9 mouse cellular contexts compared by ENCODE assay signal in the genomic region with DNA sequence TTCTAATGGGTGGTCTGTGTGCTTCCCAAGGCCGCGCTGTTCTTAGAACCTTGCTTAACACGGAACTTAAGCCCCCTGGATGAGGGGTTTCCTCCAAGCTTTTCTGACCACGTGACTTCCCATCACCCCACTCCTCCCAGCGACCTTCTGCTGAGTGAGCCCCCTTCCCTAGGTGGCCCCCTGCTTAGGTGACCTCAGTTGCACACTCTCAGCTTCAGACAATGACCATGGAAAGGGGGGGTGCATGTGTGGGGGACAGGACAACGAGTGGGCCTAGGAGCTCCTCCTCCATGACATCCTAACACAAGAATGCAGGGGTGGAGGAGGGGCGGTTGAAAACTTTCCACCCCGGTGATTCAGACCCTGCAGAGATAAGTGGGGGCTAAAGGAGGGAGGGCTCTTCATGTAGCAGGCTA. TPM values are rescaled to one million over a fixed set of nuclear protein-coding genes. Genes with fewer than 3 reads are reported as not detected.
DNase-seq lines count a peak whose midpoint lies in the region; ATAC-seq and TF ChIP-seq lines count a peak whose summit lies in the region.
"Had no signal": no experiment of that assay in that cellular context is flagged by ENCODE, and none has a peak within 500 bp of the region (broad histone marks: within the 10 kb centered on the region; RNA-seq: fewer than 3 reads in every experiment).

No protein-coding gene starts in this region.

- 8% methylated on average over 8 of the region's 8 CpGs for WGBS in forebrain, embryonic 11.5 days
- 10% methylated on average over 8 of the region's 8 CpGs for WGBS in forebrain, postnatal 0 days
- WGBS in liver, embryonic 11.5 days = 14% methylated on average over 8 of the region's 8 CpGs
- WGBS in small intestine, adult 2 months = 59% methylated on average over 8 of the region's 8 CpGs

- no peak overlapping the region; the same call in 1 of the 2 replicates for H3K9ac ChIP-seq in forebrain, embryonic 11.5 days (ENCODE audit: low read length)
- no peak overlapping the region for H3K9ac ChIP-seq in forebrain, postnatal 0 days
- H3K9ac ChIP-seq in liver, embryonic 11.5 days (ENCODE audit: low read depth, low read length) = no peak overlapping the region
- H3K9ac ChIP-seq: hindbrain, embryonic 15.5 days had no signal

- H3K4me2 ChIP-seq in forebrain, embryonic 11.5 days (ENCODE audit: low read depth, low read length, severe bottlenecking) = peak overlapping the region; percentile 19; the same call in 1 of the 2 replicates
- no peak overlapping the region for H3K4me2 ChIP-seq in forebrain, postnatal 0 days (ENCODE audit: low read depth)
- H3K4me2 ChIP-seq in liver, embryonic 11.5 days = peak overlapping the region; percentile 1
- H3K4me2 ChIP-seq: hindbrain, embryonic 15.5 days had no signal

- H3K4me1 ChIP-seq in forebrain, embryonic 11.5 days (replicated peaks; ENCODE audit: control insufficient read depth, insufficient read depth, low read length) = peaks cover 22% of the 10 kb centered on the region
- no peaks in the 10 kb centered on the region for H3K4me1 ChIP-seq in forebrain, postnatal 0 days (ENCODE audit: insufficient read depth)
- H3K4me1 ChIP-seq in liver, embryonic 11.5 days (replicated peaks; ENCODE audit: control insufficient read depth, insufficient read depth, low read length) = peaks cover 62% of the 10 kb centered on the region
- H3K4me1 ChIP-seq in small intestine, adult 2 months (ENCODE audit: control insufficient read depth, insufficient read depth, insufficient read length, low read length) = peaks cover 51% of the 10 kb centered on the region

- TF ChIP-seq CTCF in forebrain, postnatal 0 days (IDR thresholded peaks at IDR 0.05; ENCODE audit: low read depth) = no peak
- no peak for TF ChIP-seq CTCF in small intestine, adult 2 months (IDR thresholded peaks at IDR 0.05; ENCODE audit: extremely low read depth, insufficient read length, insufficient replicate concordance, low read depth, low read length)

- no peaks in the 10 kb centered on the region for H3K27me3 ChIP-seq in forebrain, embryonic 11.5 days (ENCODE audit: control insufficient read depth, insufficient read depth, low read length)
- no peaks in the 10 kb centered on the region for H3K27me3 ChIP-seq in forebrain, postnatal 0 days (ENCODE audit: insufficient read depth, low read length)
- H3K27me3 ChIP-seq in liver, embryonic 11.5 days (replicated peaks; ENCODE audit: control insufficient read depth, insufficient read depth, low read length) = no peaks in the 10 kb centered on the region; the same call in 1 of the 2 replicates
- H3K27me3 ChIP-seq in small intestine, adult 2 months (ENCODE audit: control insufficient read depth, insufficient read depth, low read length) = no peaks in the 10 kb centered on the region
- H3K27me3 ChIP-seq: hindbrain, embryonic 15.5 days had no signal

- intact Hi-C loops in heart, postnatal 14 days (cut with DNase I) = no loop called here

- peak; percentile 76 for DNase-seq in forebrain, embryonic 11.5 days (ENCODE audit: low spot score)
- no peak for DNase-seq in forebrain, postnatal 0 days
- DNase-seq in brain, adult 2 months (ENCODE audit: low read depth, low spot score) = peak; percentile 9
- peak; percentile 68 to 76 for DNase-seq in heart, postnatal 14 days
- DNase-seq in liver, embryonic 11.5 days (ENCODE audit: low spot score) = peak; percentile 69
- DNase-seq in layer of hippocampus, postnatal 10 days (ENCODE audit: low spot score in 2 of 2) = no peak
- DNase-seq in left cerebral cortex, adult 11 months (ENCODE audit: low spot score) = no peak

- H3K4me3 ChIP-seq in forebrain, embryonic 11.5 days (ENCODE audit: low read depth, low read length) = no peak overlapping the region
- H3K4me3 ChIP-seq in forebrain, postnatal 0 days (ENCODE audit: low read depth, low read length) = no peak overlapping the region
- H3K4me3 ChIP-seq in liver, embryonic 11.5 days (ENCODE audit: low read depth, low read length) = no peak overlapping the region
- H3K4me3 ChIP-seq in small intestine, adult 2 months (ENCODE audit: low read depth, low read length) = no peak overlapping the region
- H3K4me3 ChIP-seq: hindbrain, embryonic 15.5 days had no signal

- ATAC-seq in forebrain, embryonic 11.5 days (replicated peaks; ENCODE audit: low FRiP score) = peak; percentile 52
- ATAC-seq in forebrain, postnatal 0 days = no peak
- no peak for ATAC-seq in liver, embryonic 11.5 days (replicated peaks; ENCODE audit: low FRiP score)

- H3K36me3 ChIP-seq in forebrain, embryonic 11.5 days (ENCODE audit: control insufficient read depth, insufficient read depth, low read length) = no peaks in the 10 kb centered on the region
- no peaks in the 10 kb centered on the region for H3K36me3 ChIP-seq in forebrain, postnatal 0 days (ENCODE audit: insufficient read depth)
- H3K36me3 ChIP-seq in liver, embryonic 11.5 days (ENCODE audit: control insufficient read depth, insufficient read depth, low read length) = peaks cover 4% of the 10 kb centered on the region; the same call in 1 of the 2 replicates
- H3K36me3 ChIP-seq in small intestine, adult 2 months (ENCODE audit: control insufficient read depth, insufficient read depth, low read length) = peaks cover 48% of the 10 kb centered on the region
- H3K36me3 ChIP-seq: hindbrain, embryonic 15.5 days had no signal

- no peaks in the 10 kb centered on the region for H3K9me3 ChIP-seq in forebrain, embryonic 11.5 days (ENCODE audit: control insufficient read depth, low read length)
- no peaks in the 10 kb centered on the region for H3K9me3 ChIP-seq in forebrain, postnatal 0 days (ENCODE audit: low read length)
- H3K9me3 ChIP-seq in liver, embryonic 11.5 days (ENCODE audit: control insufficient read depth, low read length) = no peaks in the 10 kb centered on the region
- H3K9me3 ChIP-seq: hindbrain, embryonic 15.5 days had no signal

- no peak for TF ChIP-seq POLR2A in small intestine, adult 2 months (IDR thresholded peaks at IDR 0.05; ENCODE audit: low read depth, low read length)

- H3K27ac ChIP-seq in forebrain, embryonic 11.5 days (ENCODE audit: low read depth, low read length) = no peak overlapping the region
- no peak overlapping the region for H3K27ac ChIP-seq in forebrain, postnatal 0 days (ENCODE audit: low read depth, low read length)
- peak overlapping the region; percentile 75 for H3K27ac ChIP-seq in liver, embryonic 11.5 days (ENCODE audit: low read depth, low read length)
- H3K27ac ChIP-seq in small intestine, adult 2 months (ENCODE audit: insufficient read depth, low read depth, low read length) = 0 out of 2 replicates have a peak overlapping the region, but pooled peaks have one; percentile 24
- H3K27ac ChIP-seq: hindbrain, embryonic 15.5 days had no signal

RNA-seq across cellular contexts. Expression of a gene that starts 9.2 kb away (rescaled TPM):
- polyA plus RNA-seq in forebrain, embryonic 11.5 days (2014; fragmentation: Nextera tagmentation; extraction: Ambion mirVana) = 1.3 and 2.3 TPM in 2 replicates
- 1.2 and 1.4 TPM in 2 replicates for total RNA-seq in forebrain, postnatal 0 days (2014; rRNA removed)
- polyA plus RNA-seq in forebrain, postnatal 0 days (2015; fragmentation: Nextera tagmentation; extraction: Ambion mirVana) = 0.33 and 0.39 TPM in 2 replicates
- 1 to 10 TPM; 8.0 to 8.9 TPM for total RNA-seq in heart, postnatal 14 days (2021)
- polyA plus RNA-seq in liver, embryonic 11.5 days (2014; fragmentation: Nextera tagmentation; extraction: Ambion mirVana) = 2.5 and 2.9 TPM in 2 replicates
- 28.3 and 86.3 TPM in 2 replicates for polyA plus RNA-seq in small intestine, adult 2 months (2012; rRNA removed)
- total RNA-seq in layer of hippocampus, postnatal 10 days (2021) = 1 to 10 TPM; 2.5 to 2.7 TPM

RNA-seq across cellular contexts. Expression of a gene that starts 57.8 kb away (rescaled TPM):
- 0.35 and 1.2 TPM in 2 replicates for polyA plus RNA-seq in forebrain, embryonic 11.5 days (2014; fragmentation: Nextera tagmentation; extraction: Ambion mirVana)
- total RNA-seq in forebrain, postnatal 0 days (2014; rRNA removed) = 48.8 and 50.4 TPM in 2 replicates
- polyA plus RNA-seq in forebrain, postnatal 0 days (2015; fragmentation: Nextera tagmentation; extraction: Ambion mirVana) = 28.9 and 37.0 TPM in 2 replicates
- under 1 TPM; 0.15 to 0.65 TPM for total RNA-seq in heart, postnatal 14 days (2021)
- 0.45 and 0.64 TPM in 2 replicates for polyA plus RNA-seq in liver, embryonic 11.5 days (2014; fragmentation: Nextera tagmentation; extraction: Ambion mirVana)
- polyA plus RNA-seq in small intestine, adult 2 months (2012; rRNA removed) = 0.77 and 1.8 TPM in 2 replicates
- 10 to 100 TPM; 10.2 to 10.3 TPM for total RNA-seq in layer of hippocampus, postnatal 10 days (2021)

Comparison
In these comparisons a context has a peak if more than half of its experiments do, and no peak if none do; other contexts are left out.
1. DNase-seq: peak in forebrain, embryonic 11.5 days (single experiment), brain, adult 2 months (single experiment), heart, postnatal 14 days (2 of 2) and liver, embryonic 11.5 days (single experiment); none in forebrain, postnatal 0 days (single experiment), layer of hippocampus, postnatal 10 days (0 of 2) and left cerebral cortex, adult 11 months (single experiment).
2. RNA of a gene that starts 57.8 kb away (polyA plus RNA-seq): 28.9 to 37.0 TPM in forebrain, postnatal 0 days; 0.77 to 1.8 TPM in small intestine, adult 2 months, 0.45 to 0.64 TPM in liver, embryonic 11.5 days and 0.35 to 1.2 TPM in forebrain, embryonic 11.5 days; every median in the first group is over 10 times any median in the second.
3. H3K27ac ChIP-seq: peak in liver, embryonic 11.5 days (single experiment) and small intestine, adult 2 months (single experiment); none in forebrain, embryonic 11.5 days (single experiment) and forebrain, postnatal 0 days (single experiment).